Mouse (Mus musculus) forebrain, embryonic 16.5 days (tissue): ENCODE results near the gene Mlst8. TPM values are rescaled to one million over a fixed set of nuclear protein-coding genes. Genes with fewer than 3 reads are reported as not detected.

ENCODE experiments used
- ATAC-seq: fragments of 200-750 bp; cut with Nextera tagmentation; 2 replicates; pipeline ENCODE4 v1.8.0; 2017; ENCODE audit warnings: mild to moderate bottlenecking, moderate library complexity
- H3K27ac ChIP-seq: fragments of 300-500 bp; sonication (generic); 2 replicates; pipeline ENCODE4 v1.5.1; 2014; ENCODE audit warnings: low read length, control low read depth
- H3K27me3 ChIP-seq: fragments of 300-500 bp; sonication (generic); replicated peaks from 2 replicates; pipeline ENCODE4 v1.6.1; 2014; ENCODE audit warnings: low read length; ENCODE audit not compliant: control insufficient read depth, insufficient read depth
- H3K36me3 ChIP-seq: fragments of 300-500 bp; sonication (generic); 2 replicates; pipeline ENCODE4 v1.6.1; 2014; ENCODE audit not compliant: control insufficient read depth, insufficient read depth
- H3K4me1 ChIP-seq: fragments of 300-500 bp; sonication (generic); replicated peaks from 2 replicates; pipeline ENCODE4 v1.6.1; 2014; ENCODE audit warnings: low read length; ENCODE audit not compliant: control insufficient read depth, insufficient read depth
- H3K4me2 ChIP-seq: fragments of 300-500 bp; sonication (generic); 2 replicates; pipeline ENCODE4 v1.6.1; 2014; ENCODE audit warnings: mild to moderate bottlenecking, low read length, control low read depth
- H3K4me3 ChIP-seq: fragments of 300-500 bp; sonication (generic); replicated peaks from 2 replicates; pipeline ENCODE4 v1.5.1; 2014; ENCODE audit warnings: mild to moderate bottlenecking, low read length, control low read depth
- H3K9ac ChIP-seq: fragments of 300-500 bp; sonication (generic); replicated peaks from 2 replicates; pipeline ENCODE4 v1.6.1; 2014; ENCODE audit warnings: low read depth, low read length, control low read depth
- H3K9me3 ChIP-seq: fragments of 300-500 bp; sonication (generic); 2 replicates; pipeline ENCODE4 v1.6.1; 2016; ENCODE audit warnings: low read length; ENCODE audit not compliant: control insufficient read depth
- WGBS: fragments of 180-500 bp; shearing (Covaris S2); extraction: QIAGEN DNeasy Blood & Tissue Kit; methylation state at CpG from one replicate; pipeline ENCODE4 v1.1.7; 2014; 5-methylcytosine and 5-hydroxymethylcytosine counted together
- polyA plus RNA-seq: library from polyadenylated mRNA; unstranded; fragments of >200 nt; fragmentation: Nextera tagmentation; extraction: Ambion mirVana; gene quantifications from 2 replicates; pipeline ENCODE4 v1.2.1, GENCODE M21; 2015

Gene Mlst8
- polyA plus RNA-seq, 1 experiment from 2014 or later = 38.9 TPM

DNA sequence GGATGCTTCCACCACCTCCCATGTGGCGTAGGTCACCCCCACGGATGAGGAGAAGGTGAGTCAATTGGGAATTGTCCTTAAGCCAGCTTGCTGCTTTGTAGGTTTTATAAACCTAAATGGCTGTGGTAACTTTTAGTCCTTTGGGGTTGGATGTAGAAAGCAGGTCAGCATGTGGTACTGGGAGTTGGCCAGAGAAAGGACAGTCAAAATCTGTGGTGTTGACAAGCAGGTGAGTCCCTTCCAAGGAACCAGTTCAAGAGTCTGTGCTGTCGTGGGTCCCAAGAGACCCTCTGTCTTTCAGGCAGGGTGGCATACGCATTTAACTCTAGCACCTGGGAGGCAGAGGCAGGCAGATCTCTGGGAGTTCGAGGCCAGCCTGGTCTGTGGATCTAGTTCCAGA, 54.4 kb downstream of the Mlst8 start:
- ATAC-seq = no peak
- H3K27me3 ChIP-seq = no peaks in the 10 kb centered on the region
- no peak overlapping the region for H3K4me2 ChIP-seq
- no peak overlapping the region for H3K27ac ChIP-seq
- H3K4me3 ChIP-seq = no peak overlapping the region
- WGBS = 95% methylated on average over 5 of the region's 5 CpGs
- no peaks in the 10 kb centered on the region for H3K9me3 ChIP-seq
- H3K9ac ChIP-seq = no peak overlapping the region
- peaks cover 34% of the 10 kb centered on the region for H3K36me3 ChIP-seq
- H3K4me1 ChIP-seq = peaks cover 12% of the 10 kb centered on the region

Other genes starting within 250 kb of the Mlst8 start
- gene Ccnf, start 227.6 kb downstream of the Mlst8 start, polyA plus RNA-seq = 26.0 and 32.0 TPM in 2 replicates
- 0.47 and 0.97 TPM in 2 replicates for gene Abca17, start 128.0 kb downstream of the Mlst8 start, polyA plus RNA-seq
- gene Abca3, start 127.1 kb downstream of the Mlst8 start, polyA plus RNA-seq = 23.9 and 29.6 TPM in 2 replicates
- gene Rnps1, start 64.5 kb downstream of the Mlst8 start, polyA plus RNA-seq = 362 and 389 TPM in 2 replicates
- gene Eci1, start 52.4 kb downstream of the Mlst8 start, polyA plus RNA-seq = 30.4 and 34.8 TPM in 2 replicates
- gene Dnase1l2, start 36.0 kb downstream of the Mlst8 start, polyA plus RNA-seq = 6.2 and 9.5 TPM in 2 replicates
- 37.9 and 54.0 TPM in 2 replicates for gene E4f1, start 8.8 kb downstream of the Mlst8 start, polyA plus RNA-seq
- 50.5 and 54.0 TPM in 2 replicates for gene Pgp, start 8.7 kb downstream of the Mlst8 start, polyA plus RNA-seq
- gene Bricd5, start 5.2 kb downstream of the Mlst8 start, polyA plus RNA-seq = 0.39 and 0.92 TPM in 2 replicates
- gene Caskin1, start 9.5 kb upstream of the Mlst8 start, polyA plus RNA-seq = 18.8 and 30.4 TPM in 2 replicates
- gene Traf7, start 48.9 kb upstream of the Mlst8 start, polyA plus RNA-seq = 108 and 121 TPM in 2 replicates
- 6.8 and 10.9 TPM in 2 replicates for gene Rab26, start 55.1 kb upstream of the Mlst8 start, polyA plus RNA-seq
- 18.3 and 27.6 TPM in 2 replicates for gene Pkd1, start 70.8 kb upstream of the Mlst8 start, polyA plus RNA-seq
- 80.4 and 86.8 TPM in 2 replicates for gene Tsc2, start 153.6 kb upstream of the Mlst8 start, polyA plus RNA-seq
- gene Nthl1, start 153.6 kb upstream of the Mlst8 start, polyA plus RNA-seq = 13.4 and 14.4 TPM in 2 replicates
- 28.1 and 31.2 TPM in 2 replicates for gene Slc9a3r2, start 171.2 kb upstream of the Mlst8 start, polyA plus RNA-seq
- gene Npw, start 179.4 kb upstream of the Mlst8 start, polyA plus RNA-seq = not detected in 2 replicates
- 17.9 and 22.0 TPM in 2 replicates for gene Zfp598, start 190.6 kb upstream of the Mlst8 start, polyA plus RNA-seq
- 143 and 193 TPM in 2 replicates for gene Syngr3, start 210.9 kb upstream of the Mlst8 start, polyA plus RNA-seq
- 35.0 and 35.4 TPM in 2 replicates for gene Gfer, start 217.1 kb upstream of the Mlst8 start, polyA plus RNA-seq
- 2.0 and 2.7 TPM in 2 replicates for gene Noxo1, start 217.2 kb upstream of the Mlst8 start, polyA plus RNA-seq
- gene Tbl3, start 228.6 kb upstream of the Mlst8 start, polyA plus RNA-seq = 83.7 and 85.5 TPM in 2 replicates
- gene Rnf151, start 239.0 kb upstream of the Mlst8 start, polyA plus RNA-seq = not detected in 2 replicates
- 787 and 797 TPM in 2 replicates for gene Rps2, start 239.0 kb upstream of the Mlst8 start, polyA plus RNA-seq
- 220 and 233 TPM in 2 replicates for gene Ndufb10, start 245.4 kb upstream of the Mlst8 start, polyA plus RNA-seq
- gene Rpl3l, start 248.7 kb upstream of the Mlst8 start, polyA plus RNA-seq = not detected in 2 replicates